Mouse (Mus musculus) leukemia stem cell, adult 10-12 weeks (primary cell): ENCODE data around the gene Vmn1r41. TPM values are rescaled to one million over a fixed set of nuclear protein-coding genes. Genes with fewer than 3 reads are reported as not detected.

Experiments used
- polyA plus RNA-seq: library from polyadenylated mRNA; stranded (reverse); fragments of >175 nt; gene quantifications from 2 replicates; pipeline ENCODE4 v1.2.3, GENCODE M21; 2012; ENCODE audit warnings: low replicate concordance

The Vmn1r41 gene
- 0.18 TPM in 1 of 2 replicates, not detected in the other for polyA plus RNA-seq

DNA sequence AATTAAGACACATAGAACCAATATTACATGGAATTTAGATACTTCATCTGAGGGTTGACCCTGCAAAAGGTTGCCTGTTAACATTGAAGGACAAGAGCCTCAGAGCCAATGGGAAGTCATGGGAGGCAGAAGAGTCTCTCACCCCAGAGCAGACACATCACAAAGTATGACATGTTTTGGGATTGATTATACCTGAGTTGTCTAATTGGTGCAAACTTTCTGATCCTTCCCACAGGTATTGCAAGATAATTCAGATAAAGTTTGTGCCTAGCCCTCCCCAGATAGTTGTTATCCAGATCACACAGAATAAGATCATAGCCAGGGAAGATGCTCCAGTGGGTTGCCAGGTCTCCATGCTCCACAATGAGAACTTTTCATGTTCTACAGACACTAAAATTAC lies at the start of gene Vmn1r41:
Gene Vmn1r41 (plus strand): TSS at position 301 of the 400 bp plus-strand sequence.

DNA sequence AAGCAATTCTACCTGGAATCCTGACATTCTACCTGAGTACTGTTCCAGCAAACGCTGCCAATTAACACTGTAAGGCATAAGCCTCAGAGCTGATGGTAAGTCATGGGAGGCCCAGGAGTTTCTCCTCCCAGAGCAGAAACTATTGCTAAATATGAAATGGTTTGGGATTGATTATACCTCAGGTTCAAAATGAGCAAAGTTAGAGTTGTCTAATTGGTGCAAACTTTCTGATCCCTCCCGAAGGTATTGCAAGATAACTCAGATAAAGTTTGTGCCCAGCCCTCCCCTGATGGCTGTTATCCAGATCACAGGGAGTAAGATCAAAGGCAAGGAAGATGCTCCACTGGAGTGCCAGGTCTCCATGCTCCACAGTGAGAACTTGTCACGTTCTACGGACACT lies 33.3 kb upstream of the Vmn1r41 start, which contains the start of gene Vmn1r40:
Gene Vmn1r40 (plus strand): TSS at position 301 of the 400 bp plus-strand sequence.

Other genes starting within 250 kb of the Vmn1r41 start
- gene Chchd6, start 145.1 kb upstream of the Vmn1r41 start, polyA plus RNA-seq = 9.1 and 17.8 TPM in 2 replicates
- 3.2 and 3.9 TPM in 2 replicates for gene Txnrd3, start 96.8 kb upstream of the Vmn1r41 start, polyA plus RNA-seq
- gene Vmn1r40, start 33.2 kb upstream of the Vmn1r41 start, polyA plus RNA-seq = not detected in 2 replicates
- gene Vmn1r42, start 135.6 kb downstream of the Vmn1r41 start, polyA plus RNA-seq = not detected in 2 replicates
- gene Vmn1r43, start 135.6 kb downstream of the Vmn1r41 start, polyA plus RNA-seq = not detected in 2 replicates
- not detected in 2 replicates for gene Vmn1r44, start 142.9 kb downstream of the Vmn1r41 start, polyA plus RNA-seq
- gene Vmn1r45, start 199.8 kb downstream of the Vmn1r41 start, polyA plus RNA-seq = 0.08 TPM in 1 of 2 replicates, not detected in the other
- not detected in 2 replicates for gene Vmn1r46, start 228.5 kb downstream of the Vmn1r41 start, polyA plus RNA-seq